Mouse (Mus musculus): ENCODE data around the gene Ift81.

DNA sequence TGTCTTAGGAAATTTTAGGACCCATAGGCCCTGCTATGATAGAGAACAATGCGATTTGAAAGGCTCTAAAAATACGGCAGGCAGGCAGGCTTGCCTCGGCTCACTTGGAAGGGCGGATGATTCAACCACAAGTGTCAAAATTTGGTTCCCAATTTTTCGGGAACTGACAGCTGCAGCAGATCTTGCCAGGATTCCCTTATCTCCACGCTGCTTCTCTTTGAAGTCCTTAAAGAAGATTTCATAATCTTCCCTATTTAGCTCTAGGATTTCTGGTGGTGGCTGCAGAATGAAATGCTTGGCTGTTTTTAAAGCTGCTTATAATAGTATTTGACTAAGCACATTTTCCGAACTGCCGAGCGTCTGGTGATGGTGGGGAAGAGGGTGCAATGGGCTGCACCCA, 28.8 kb downstream of the Ift81 start:
- TF ChIP-seq CTCF (IDR thresholded peaks at IDR 0.05; ENCODE audit: low read depth) (no peak), EP300 (optimal IDR thresholded peaks at IDR 0.05) (no peak)
